Mouse (Mus musculus): Measurements from ENCODE around the gene Gm4788. TPM values are rescaled to one million over a fixed set of nuclear protein-coding genes. Genes with fewer than 3 reads are reported as not detected.
"Not testable (repeated sequence)": the region's sequence is repeated elsewhere in the genome, so short reads cannot be mapped to it uniquely, and the experiment has no call there.

Gene Gm4788
- polyA plus RNA-seq (2015; fragmentation: Nextera tagmentation; extraction: Ambion mirVana): not detected in 2 replicates

GRCm38 (mm10) chr1:139781143-139781542 lies at the start of gene Gm4788:
Gm4788 (minus strand) TSS chr1:139781243.
- no peak for ATAC-seq
- H3K9ac ChIP-seq (replicated peaks; ENCODE audit: low read depth, low read length): no peak within 1 kb of the TSS
- WGBS: 95% methylated on average over 1 of the region's 1 CpGs

GRCm38 (mm10) chr1:139808594-139808993 lies 27.6 kb upstream of the Gm4788 start:
- Histone ChIP-seq H3K4me3 (replicated peaks; ENCODE audit: low read length) (no peak overlapping the region), H3K9me3 (ENCODE audit: control insufficient read depth, low read length) (no peaks in the 10 kb centered on the region), H3K9ac (replicated peaks; ENCODE audit: low read depth, low read length) (no peak overlapping the region), H3K36me3 (ENCODE audit: control insufficient read depth, insufficient read depth) (no peaks in the 10 kb centered on the region), H3K27me3 (replicated peaks; ENCODE audit: control insufficient read depth, insufficient read depth, low read length) (no peaks in the 10 kb centered on the region), H3K27ac (ENCODE audit: low read length) (no peak overlapping the region), H3K4me1 (replicated peaks; ENCODE audit: control insufficient read depth, insufficient read depth, low read length) (no peaks in the 10 kb centered on the region), H3K4me2 (ENCODE audit: low read length) (no peak overlapping the region)
- no peak for ATAC-seq

More at GRCm38 (mm10) chr1:139781143-139781542, at the start of gene Gm4788:
- H3K27me3 ChIP-seq (replicated peaks; ENCODE audit: control insufficient read depth, insufficient read depth, low read length): no peaks in the 10 kb centered on the region
- no peak within 1 kb of the TSS for H3K4me2 ChIP-seq (ENCODE audit: low read length)
- no peak within 1 kb of the TSS for H3K4me3 ChIP-seq (replicated peaks; ENCODE audit: low read length)
- H3K9me3 ChIP-seq (ENCODE audit: control insufficient read depth, low read length): no peaks in the 10 kb centered on the region
- H3K4me1 ChIP-seq (replicated peaks; ENCODE audit: control insufficient read depth, insufficient read depth, low read length): no peaks in the 10 kb centered on the region
- no peak within 1 kb of the TSS for H3K27ac ChIP-seq (ENCODE audit: low read length)
- H3K36me3 ChIP-seq (ENCODE audit: control insufficient read depth, insufficient read depth): no peaks in the 10 kb centered on the region

- ATAC-seq; H3K27ac ChIP-seq (ENCODE audit: low read length); H3K27me3 ChIP-seq (replicated peaks; ENCODE audit: control insufficient read depth, insufficient read depth, low read length); H3K4me2 ChIP-seq (ENCODE audit: low read length); H3K4me1 ChIP-seq (replicated peaks; ENCODE audit: control insufficient read depth, insufficient read depth, low read length); H3K4me3 ChIP-seq (replicated peaks; ENCODE audit: low read length); H3K36me3 ChIP-seq (ENCODE audit: control insufficient read depth, insufficient read depth); H3K9ac ChIP-seq (replicated peaks; ENCODE audit: low read depth, low read length); H3K9me3 ChIP-seq (ENCODE audit: control insufficient read depth, low read length): not testable (repeated sequence)
- WGBS: 95% methylated on average over 3 of the region's 3 CpGs
Measured at GRCm38 (mm10) chr1:139769913-139770312, 11.1 kb downstream of the Gm4788 start.

GRCm38 (mm10) chr1:139716681-139717080 lies 64.4 kb downstream of the Gm4788 start:
- H3K9ac ChIP-seq (replicated peaks; ENCODE audit: low read depth, low read length); ATAC-seq; H3K27ac ChIP-seq (ENCODE audit: low read length); H3K36me3 ChIP-seq (ENCODE audit: control insufficient read depth, insufficient read depth); H3K9me3 ChIP-seq (ENCODE audit: control insufficient read depth, low read length); H3K27me3 ChIP-seq (replicated peaks; ENCODE audit: control insufficient read depth, insufficient read depth, low read length); H3K4me3 ChIP-seq (replicated peaks; ENCODE audit: low read length); H3K4me1 ChIP-seq (replicated peaks; ENCODE audit: control insufficient read depth, insufficient read depth, low read length); H3K4me2 ChIP-seq (ENCODE audit: low read length): not testable (repeated sequence)
- 95% methylated on average over 8 of the region's 22 CpGs for WGBS

GRCm38 (mm10) chr1:139716249-139716648 lies 64.8 kb downstream of the Gm4788 start:
- H3K36me3 ChIP-seq (ENCODE audit: control insufficient read depth, insufficient read depth); H3K9ac ChIP-seq (replicated peaks; ENCODE audit: low read depth, low read length); H3K4me1 ChIP-seq (replicated peaks; ENCODE audit: control insufficient read depth, insufficient read depth, low read length); H3K27me3 ChIP-seq (replicated peaks; ENCODE audit: control insufficient read depth, insufficient read depth, low read length); H3K27ac ChIP-seq (ENCODE audit: low read length); H3K4me3 ChIP-seq (replicated peaks; ENCODE audit: low read length); H3K9me3 ChIP-seq (ENCODE audit: control insufficient read depth, low read length); ATAC-seq; H3K4me2 ChIP-seq (ENCODE audit: low read length): not testable (repeated sequence)
- 98% methylated on average over 6 of the region's 16 CpGs for WGBS

GRCm38 (mm10) chr1:139649921-139650320 lies 131.1 kb downstream of the Gm4788 start:
- not testable (repeated sequence) for H3K9ac ChIP-seq (replicated peaks; ENCODE audit: low read depth, low read length); H3K4me3 ChIP-seq (replicated peaks; ENCODE audit: low read length); H3K27me3 ChIP-seq (replicated peaks; ENCODE audit: control insufficient read depth, insufficient read depth, low read length); H3K9me3 ChIP-seq (ENCODE audit: control insufficient read depth, low read length); H3K27ac ChIP-seq (ENCODE audit: low read length); H3K36me3 ChIP-seq (ENCODE audit: control insufficient read depth, insufficient read depth); H3K4me1 ChIP-seq (replicated peaks; ENCODE audit: control insufficient read depth, insufficient read depth, low read length); ATAC-seq; H3K4me2 ChIP-seq (ENCODE audit: low read length)
- WGBS: 90% methylated on average over 18 of the region's 18 CpGs

Other genes starting within 250 kb of the Gm4788 start
- gene Cfhr1, start 221.0 kb downstream of the Gm4788 start, polyA plus RNA-seq (2015; fragmentation: Nextera tagmentation; extraction: Ambion mirVana): not detected in 2 replicates
- gene Cfhr2, start 77.5 kb upstream of the Gm4788 start, polyA plus RNA-seq (2015; fragmentation: Nextera tagmentation; extraction: Ambion mirVana): not detected in 2 replicates